Mouse (Mus musculus) liver, embryonic 14.5 days (tissue): ENCODE results near the gene Chn2. TPM values are rescaled to one million over a fixed set of nuclear protein-coding genes. Genes with fewer than 3 reads are reported as not detected.

ENCODE experiments used
- ATAC-seq: fragments of 200-750 bp; cut with Nextera tagmentation; 2 replicates; pipeline ENCODE4 v1.8.0; 2017; ENCODE audit warnings: moderate number of reproducible peaks, mild to moderate bottlenecking, moderate library complexity; ENCODE audit not compliant: insufficient read depth
- DNase-seq, 3 experiments: peaks; one replicate each; pipeline ENCODE4 v3.0.0-alpha.2; 2012 to 2013; ENCODE audit warnings: low read depth in 3 of 3, low spot score in 3 of 3
- H3K27ac ChIP-seq: fragments of 300-500 bp; sonication (generic); 2 replicates; pipeline ENCODE4 v1.5.1; 2014; ENCODE audit warnings: moderate library complexity, mild to moderate bottlenecking, control low read depth, inconsistent platforms
- H3K27me3 ChIP-seq: fragments of 300-500 bp; sonication (generic); 2 replicates; pipeline ENCODE4 v1.6.1; 2014; ENCODE audit warnings: mild to moderate bottlenecking, low read length, moderate library complexity; ENCODE audit not compliant: control insufficient read depth, insufficient read depth
- H3K36me3 ChIP-seq: fragments of 300-500 bp; sonication (generic); replicated peaks from 2 replicates; pipeline ENCODE4 v1.6.1; 2014; ENCODE audit warnings: low read depth; ENCODE audit not compliant: control insufficient read depth, insufficient read depth
- H3K4me1 ChIP-seq, 2 experiments: fragments of 200-500 bp in 1 of 2; fragments of 300-500 bp in 1 of 2; sonication (generic) in 1 of 2; replicated peaks; 2 replicates each; pipeline ENCODE4 v1.6.1; 2012 to 2014; ENCODE audit warnings: antibody characterized with exemption in 1 of 2, inconsistent platforms in 1 of 2, low read length in 1 of 2; ENCODE audit not compliant: control insufficient read depth in 2 of 2, insufficient read depth in 2 of 2
- H3K4me2 ChIP-seq: fragments of 300-500 bp; sonication (generic); 2 replicates; pipeline ENCODE4 v1.6.1; 2014; ENCODE audit warnings: low read depth, mild to moderate bottlenecking, control low read depth, moderate library complexity
- H3K4me3 ChIP-seq, 2 experiments: fragments of 200-500 bp in 1 of 2; fragments of 300-500 bp in 1 of 2; sonication (generic) in 1 of 2; 2 replicates each; pipeline ENCODE4 v1.5.1; 2012 to 2014; ENCODE audit warnings: low read depth in 2 of 2, low read length in 2 of 2, mild to moderate bottlenecking in 2 of 2, control low read depth in 1 of 2, inconsistent platforms in 1 of 2, moderate library complexity in 1 of 2; ENCODE audit not compliant: insufficient read depth in 1 of 2
- H3K9ac ChIP-seq: fragments of 300-500 bp; sonication (generic); replicated peaks from 2 replicates; pipeline ENCODE4 v1.6.1; 2014; ENCODE audit warnings: mild to moderate bottlenecking, control low read depth, moderate library complexity
- H3K9me3 ChIP-seq: fragments of 300-500 bp; sonication (generic); 2 replicates; pipeline ENCODE4 v1.6.1; 2016; ENCODE audit warnings: low read length, mixed read lengths; ENCODE audit not compliant: control insufficient read depth
- CTCF ChIP-seq: IDR thresholded peaks from 2 replicates; pipeline ENCODE4 v1.5.1; 2016; ENCODE audit warnings: antibody characterized with exemption, low read depth, control low read depth
- EP300 ChIP-seq: IDR thresholded peaks from 2 replicates; pipeline ENCODE4 v1.6.1; 2016; ENCODE audit warnings: antibody characterized with exemption, low read depth
- WGBS: fragments of 180-500 bp; shearing (Covaris S2); extraction: QIAGEN DNeasy Blood & Tissue Kit; methylation state at CpG from one replicate; pipeline ENCODE4 v1.1.7; 2014; ENCODE audit not compliant: insufficient replicate concordance; 5-methylcytosine and 5-hydroxymethylcytosine counted together
- polyA plus RNA-seq, 2 experiments: library from polyadenylated mRNA; depleted of rRNA in 1 of 2; stranded (reverse) in 1 of 2; unstranded in 1 of 2; fragments of >200 nt; fragmentation: Nextera tagmentation in 1 of 2; extraction: Ambion mirVana in 1 of 2; gene quantifications; 2 replicates each; pipeline versions ENCODE4 v1.2.1 to v1.2.3; 2012 to 2014

Chn2 gene
- polyA plus RNA-seq, 2 experiments: 1.7 to 4.3 TPM

DNA sequence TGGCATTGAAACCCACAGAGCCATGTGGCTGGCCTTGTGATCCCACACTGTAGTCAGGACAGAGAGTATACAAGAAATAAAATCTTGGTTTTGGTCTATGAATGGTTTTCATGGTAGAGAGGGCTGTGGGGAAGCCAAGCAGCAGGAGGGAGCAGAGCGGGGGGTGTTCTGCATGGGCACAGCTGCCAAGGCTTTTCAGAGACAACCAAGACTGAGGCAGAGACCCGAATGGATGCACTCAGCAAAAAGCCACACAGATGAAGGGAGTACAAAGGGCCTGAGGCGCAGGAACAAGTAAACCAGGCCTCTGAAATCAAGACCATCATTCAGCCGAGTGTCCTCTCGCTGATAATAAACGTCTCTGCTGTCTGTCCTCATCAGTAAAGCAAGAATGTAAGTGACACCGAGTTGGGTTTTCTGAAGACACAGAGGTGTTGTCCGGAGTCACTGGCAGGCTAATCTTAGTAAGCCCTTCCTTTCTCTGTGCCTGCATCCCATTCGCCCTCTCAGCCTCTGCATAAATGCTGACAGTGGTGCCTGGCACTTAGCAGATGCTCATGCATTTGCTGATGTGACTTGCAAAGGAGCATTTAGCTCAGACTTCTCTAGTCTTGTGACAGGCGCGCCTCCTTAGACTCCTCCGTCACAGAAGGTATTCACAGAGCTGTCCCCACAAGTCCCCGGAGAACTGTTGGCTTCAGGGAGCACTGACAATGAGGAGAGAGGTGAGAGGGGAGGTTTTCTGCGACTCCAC is 144.6 kb downstream of the Chn2 start:
- Histone ChIP-seq H3K4me2 (no peak overlapping the region), H3K4me3 (no peak overlapping the region), H3K9ac (no peak overlapping the region), H3K36me3 (no peaks in the 10 kb centered on the region), H3K27me3 (no peaks in the 10 kb centered on the region), H3K9me3 (no peaks in the 10 kb centered on the region), H3K27ac (no peak overlapping the region), H3K4me1 (peaks cover 0 to 10% of the 10 kb centered on the region in 2 experiments; a peak in 3 of 4 replicates)
- DNase-seq: no peak
- ATAC-seq: no peak
- TF ChIP-seq CTCF: no peak
- TF ChIP-seq EP300: no peak
- WGBS: 57% methylated on average over 14 of the region's 14 CpGs

DNA sequence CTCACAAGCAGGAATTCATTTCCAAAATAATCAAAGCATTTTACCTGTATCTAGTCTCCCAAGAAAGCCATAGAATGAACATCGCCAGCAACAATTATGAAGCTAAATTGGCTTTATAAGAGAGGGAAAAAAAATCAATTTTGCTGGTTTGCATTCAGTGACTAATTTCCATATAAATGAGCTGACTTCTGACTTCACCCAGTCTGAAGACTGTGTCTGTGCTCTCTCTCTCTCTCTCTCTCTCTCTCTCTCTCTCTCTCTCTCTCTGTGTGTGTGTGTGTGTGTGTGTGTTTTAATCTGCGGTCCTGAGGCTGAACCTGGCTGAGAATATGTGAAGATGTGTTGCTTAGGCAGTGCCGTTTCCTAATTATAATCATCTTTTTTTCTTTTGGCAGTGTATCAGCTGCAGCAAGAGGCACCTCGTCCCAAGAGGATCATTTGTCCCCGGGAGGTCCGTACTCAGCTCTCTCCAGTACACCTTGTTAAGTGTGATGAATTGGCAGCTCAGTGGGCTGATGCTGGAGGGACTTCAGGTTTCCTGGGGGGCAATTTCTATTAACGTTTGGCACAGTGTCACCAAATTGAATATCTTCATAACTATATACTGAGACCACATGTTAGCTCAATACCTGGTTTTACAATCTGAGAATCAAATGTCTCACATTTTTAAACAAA is 154.4 kb downstream of the Chn2 start:
- DNase-seq (no peak), ATAC-seq (no peak)
- Histone ChIP-seq H3K4me1 (no peaks in the 10 kb centered on the region), H3K9ac (no peak overlapping the region), H3K36me3 (no peaks in the 10 kb centered on the region), H3K4me2 (no peak overlapping the region), H3K4me3 (no peak overlapping the region), H3K27me3 (no peaks in the 10 kb centered on the region), H3K9me3 (no peaks in the 10 kb centered on the region), H3K27ac (no peak overlapping the region)
- 68% methylated on average over 7 of the region's 7 CpGs for WGBS
- TF ChIP-seq EP300: no peak
- no peak for TF ChIP-seq CTCF

DNA sequence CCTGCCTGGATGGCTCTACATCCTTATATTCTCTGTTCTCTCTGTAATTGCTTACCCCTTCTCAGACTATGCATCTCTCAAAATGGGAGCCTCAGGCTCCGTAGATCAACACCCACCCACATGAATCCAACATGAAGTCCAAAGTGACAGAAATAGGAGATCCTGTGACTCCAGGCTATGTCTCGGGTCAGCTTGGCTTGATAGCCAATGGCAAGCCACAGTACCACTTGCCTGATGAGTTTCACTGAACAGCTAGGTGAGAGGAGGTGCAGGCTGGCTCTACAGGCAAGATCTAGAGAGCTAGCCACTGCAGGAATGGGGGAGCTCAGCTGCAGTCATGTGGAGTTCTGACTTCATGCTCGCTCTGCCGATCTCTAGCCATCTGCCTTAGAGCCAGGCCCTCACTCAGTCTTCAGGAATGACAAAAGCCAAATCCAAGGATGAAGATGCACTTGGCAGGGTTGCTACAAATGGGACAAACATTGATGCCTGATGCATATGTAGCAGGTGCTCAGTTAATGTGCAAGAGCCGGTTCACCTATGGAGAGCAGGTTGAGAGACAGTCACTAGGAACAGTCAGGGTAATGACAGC is 158.6 kb downstream of the Chn2 start:
- Histone ChIP-seq H3K9ac (no peak overlapping the region), H3K9me3 (no peaks in the 10 kb centered on the region), H3K4me3 (no peak overlapping the region), H3K4me1 (peaks cover 0 to 16% of the 10 kb centered on the region in 2 experiments; a peak in 2 of 4 replicates), H3K36me3 (no peaks in the 10 kb centered on the region), H3K27ac (no peak overlapping the region), H3K4me2 (no peak overlapping the region), H3K27me3 (no peaks in the 10 kb centered on the region)
- DNase-seq: no peak
- ATAC-seq: no peak
- TF ChIP-seq EP300 (no peak), CTCF (no peak)
- WGBS: 66% methylated on average over 5 of the region's 5 CpGs

DNA sequence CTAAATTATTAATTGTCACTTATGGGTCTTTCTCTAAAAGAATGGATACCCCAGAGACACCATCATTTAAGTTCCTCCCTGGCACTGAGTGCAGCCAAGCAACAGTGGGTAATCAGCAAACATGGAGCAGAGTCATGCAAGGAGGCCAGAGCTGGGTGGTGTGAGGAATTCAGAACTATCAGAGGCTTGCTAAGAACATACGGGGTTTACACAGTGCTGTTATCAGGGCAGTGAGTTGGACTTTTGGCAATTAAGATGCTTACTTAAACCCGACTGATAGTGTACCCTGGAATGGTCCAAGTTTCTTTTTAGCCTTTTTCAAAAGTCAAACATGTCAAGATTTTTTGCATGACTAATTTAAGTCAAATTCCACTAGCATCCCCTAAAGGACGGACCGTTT is 160.2 kb downstream of the Chn2 start:
- H3K9ac ChIP-seq: no peak overlapping the region
- no peak overlapping the region for H3K4me3 ChIP-seq
- H3K27ac ChIP-seq: no peak overlapping the region
- no peaks in the 10 kb centered on the region for H3K9me3 ChIP-seq
- no peaks in the 10 kb centered on the region for H3K27me3 ChIP-seq
- ATAC-seq (no peak), DNase-seq (no peak)
- TF ChIP-seq EP300: no peak
- no peak overlapping the region for H3K4me2 ChIP-seq
- H3K36me3 ChIP-seq: no peaks in the 10 kb centered on the region
- peaks cover 0 to 18% of the 10 kb centered on the region in 2 experiments; a peak in 2 of 4 replicates for H3K4me1 ChIP-seq
- WGBS: 50% methylated on average over 4 of the region's 4 CpGs

DNA sequence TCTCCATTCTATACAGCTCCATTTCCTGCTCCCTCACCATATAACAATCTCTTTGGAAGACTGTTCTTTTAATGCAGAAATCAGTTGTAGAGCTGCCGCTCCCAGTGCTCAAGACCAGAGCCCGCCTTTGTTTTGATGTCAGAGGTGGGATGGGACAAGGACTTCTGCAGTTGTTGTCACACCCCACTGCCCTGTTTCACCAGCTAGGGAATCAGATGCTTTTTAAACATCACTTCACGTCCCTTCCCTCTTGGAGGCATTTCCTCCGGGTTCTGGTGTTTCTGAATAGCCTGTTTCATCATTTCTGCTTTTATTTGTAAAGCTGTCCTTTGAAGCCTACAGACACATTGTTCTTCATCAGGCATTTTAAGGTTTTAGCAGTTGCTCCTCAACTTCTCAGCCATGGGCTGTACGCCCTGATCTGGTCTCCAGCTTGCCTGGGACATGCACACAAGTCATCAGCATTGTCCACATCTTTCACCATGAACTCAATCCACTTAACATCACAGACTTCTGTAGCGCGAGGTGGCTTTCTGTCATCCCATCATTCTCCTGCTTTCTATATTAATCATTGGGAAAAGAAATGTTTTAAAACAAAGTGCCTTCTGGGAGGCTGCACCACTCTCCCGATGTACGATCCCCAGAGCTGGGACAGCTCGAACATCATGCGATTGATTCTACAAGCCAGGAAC is 160.8 kb downstream of the Chn2 start:
- TF ChIP-seq EP300 (no peak), CTCF (no peak)
- Histone ChIP-seq H3K4me3 (no peak overlapping the region), H3K9ac (no peak overlapping the region), H3K9me3 (no peaks in the 10 kb centered on the region), H3K4me1 (peaks cover 0 to 18% of the 10 kb centered on the region in 2 experiments; a peak in 2 of 4 replicates), H3K27ac (no peak overlapping the region), H3K4me2 (no peak overlapping the region), H3K27me3 (no peaks in the 10 kb centered on the region), H3K36me3 (no peaks in the 10 kb centered on the region)
- 71% methylated on average over 11 of the region's 11 CpGs for WGBS
- DNase-seq (no peak), ATAC-seq (no peak)
